Mouse (Mus musculus) hindbrain, embryonic 11.5 days (tissue): Measurements from ENCODE around the gene Gsdma2. TPM values are rescaled to one million over a fixed set of nuclear protein-coding genes. Genes with fewer than 3 reads are reported as not detected.

Experiments
- ATAC-seq: fragments of 200-750 bp; cut with Nextera tagmentation; 2 replicates; pipeline ENCODE4 v1.8.0; 2017; ENCODE audit warnings: mild to moderate bottlenecking, moderate TSS enrichment, moderate library complexity; ENCODE audit not compliant: low FRiP score
- DNase-seq: peaks from one replicate; pipeline ENCODE4 v3.0.0-alpha.2; 2015; ENCODE audit warnings: low spot score
- H3K27ac ChIP-seq: fragments of 300-500 bp; sonication (generic); 2 replicates; pipeline ENCODE4 v1.5.1; 2014; ENCODE audit warnings: mild to moderate bottlenecking, low read depth, low read length
- H3K27me3 ChIP-seq: fragments of 300-500 bp; sonication (generic); 2 replicates; pipeline ENCODE4 v1.6.1; 2014; ENCODE audit warnings: mild to moderate bottlenecking, low read length, moderate library complexity, mixed read lengths; ENCODE audit not compliant: control insufficient read depth, insufficient read depth
- H3K36me3 ChIP-seq: fragments of 300-500 bp; sonication (generic); 2 replicates; pipeline ENCODE4 v1.6.1; 2014; ENCODE audit warnings: mild to moderate bottlenecking, low read length, moderate library complexity, mixed read lengths; ENCODE audit not compliant: control insufficient read depth, insufficient read depth
- H3K4me1 ChIP-seq: fragments of 300-500 bp; sonication (generic); replicated peaks from 2 replicates; pipeline ENCODE4 v1.6.1; 2014; ENCODE audit warnings: low read length, mixed read lengths; ENCODE audit not compliant: control insufficient read depth, insufficient read depth
- H3K4me2 ChIP-seq: fragments of 300-500 bp; sonication (generic); replicated peaks from 2 replicates; pipeline ENCODE4 v1.6.1; 2014; ENCODE audit warnings: mild to moderate bottlenecking, low read depth, low read length
- H3K4me3 ChIP-seq: fragments of 300-500 bp; sonication (generic); 2 replicates; pipeline ENCODE4 v1.5.1; 2014; ENCODE audit warnings: low read depth, low read length
- H3K9ac ChIP-seq: fragments of 300-500 bp; sonication (generic); 2 replicates; pipeline ENCODE4 v1.6.1; 2014; ENCODE audit warnings: low read depth, low read length
- H3K9me3 ChIP-seq: fragments of 300-500 bp; sonication (generic); 2 replicates; pipeline ENCODE4 v1.6.1; 2016; ENCODE audit warnings: low read length; ENCODE audit not compliant: control insufficient read depth
- WGBS: fragments of 180-500 bp; shearing (Covaris S2); extraction: QIAGEN DNeasy Blood & Tissue Kit; methylation state at CpG from one replicate; pipeline ENCODE4 v1.1.7; 2014; 5-methylcytosine and 5-hydroxymethylcytosine counted together
- polyA plus RNA-seq: library from polyadenylated mRNA; unstranded; fragments of >200 nt; fragmentation: Nextera tagmentation; extraction: Ambion mirVana; gene quantifications from 2 replicates; pipeline ENCODE4 v1.2.1, GENCODE M21; 2014

Gsdma2 gene
- polyA plus RNA-seq, 1 experiment from 2014 or later = not detected

- ATAC-seq = no peak
- Histone ChIP-seq H3K9ac (no peak overlapping the region), H3K27me3 (no peaks in the 10 kb centered on the region), H3K9me3 (no peaks in the 10 kb centered on the region), H3K36me3 (peaks cover 15% of the 10 kb centered on the region), H3K27ac (no peak overlapping the region), H3K4me2 (no peak overlapping the region), H3K4me1 (no peaks in the 10 kb centered on the region), H3K4me3 (no peak overlapping the region)
- WGBS = 92% methylated on average over 4 of the region's 4 CpGs
- no peak for DNase-seq
These were observed 40.4 kb downstream of the Gsdma2 start for GRCm38 (mm10) chr11:98686976-98687375.

DNA sequence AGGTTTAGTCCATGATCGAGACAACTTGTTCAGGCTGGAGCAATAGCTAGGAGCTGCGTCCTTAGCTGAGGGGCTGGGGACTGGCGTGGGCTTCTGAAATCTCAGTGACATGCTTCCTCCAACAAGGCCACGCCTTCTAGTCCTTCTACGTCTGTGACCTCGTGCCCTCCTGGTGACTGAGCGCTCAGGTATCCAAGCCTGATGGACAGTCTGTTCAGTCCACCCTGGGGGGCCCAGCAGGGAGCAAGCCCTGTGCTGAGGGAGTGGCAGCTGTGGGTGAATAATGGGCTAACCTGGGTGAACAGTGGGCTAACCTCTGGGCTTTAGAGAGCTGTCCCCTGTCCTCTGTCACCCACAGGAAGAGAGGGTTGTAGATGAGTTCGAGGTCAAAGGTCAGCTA, 41.5 kb downstream of the Gsdma2 start:
- H3K4me2 ChIP-seq = no peak overlapping the region
- no peaks in the 10 kb centered on the region for H3K4me1 ChIP-seq
- no peaks in the 10 kb centered on the region for H3K9me3 ChIP-seq
- H3K27me3 ChIP-seq = no peaks in the 10 kb centered on the region
- H3K9ac ChIP-seq = no peak overlapping the region
- DNase-seq (no peak), ATAC-seq (no peak)
- H3K36me3 ChIP-seq = peaks cover 18% of the 10 kb centered on the region
- H3K27ac ChIP-seq = no peak overlapping the region
- no peak overlapping the region for H3K4me3 ChIP-seq
- 90% methylated on average over 8 of the region's 8 CpGs for WGBS

- Histone ChIP-seq H3K4me1 (no peaks in the 10 kb centered on the region), H3K4me3 (no peak overlapping the region), H3K4me2 (no peak overlapping the region), H3K9ac (no peak overlapping the region), H3K36me3 (peaks cover 21% of the 10 kb centered on the region), H3K9me3 (no peaks in the 10 kb centered on the region), H3K27me3 (no peaks in the 10 kb centered on the region), H3K27ac (no peak overlapping the region)
- ATAC-seq (no peak), DNase-seq (no peak)
- 81% methylated on average over 13 of the region's 13 CpGs for WGBS
These were observed 46.6 kb downstream of the Gsdma2 start for GRCm38 (mm10) chr11:98693201-98693600.

- Histone ChIP-seq H3K4me2 (no peak overlapping the region), H3K9ac (no peak overlapping the region), H3K36me3 (peaks cover 21% of the 10 kb centered on the region), H3K4me1 (no peaks in the 10 kb centered on the region), H3K27me3 (no peaks in the 10 kb centered on the region), H3K4me3 (no peak overlapping the region), H3K9me3 (no peaks in the 10 kb centered on the region), H3K27ac (no peak overlapping the region)
- DNase-seq (no peak), ATAC-seq (no peak)
- WGBS = 92% methylated on average over 9 of the region's 9 CpGs
These were observed 47.2 kb downstream of the Gsdma2 start for GRCm38 (mm10) chr11:98693746-98694145.

- WGBS = 83% methylated on average over 9 of the region's 9 CpGs
- no peak overlapping the region for H3K27ac ChIP-seq
- no peaks in the 10 kb centered on the region for H3K27me3 ChIP-seq
- no peak for DNase-seq
- ATAC-seq = no peak
- H3K4me3 ChIP-seq = no peak overlapping the region
- H3K9me3 ChIP-seq = no peaks in the 10 kb centered on the region
- H3K36me3 ChIP-seq = peaks cover 21% of the 10 kb centered on the region
- H3K4me1 ChIP-seq = no peaks in the 10 kb centered on the region
- no peak overlapping the region for H3K4me2 ChIP-seq
- H3K9ac ChIP-seq = no peak overlapping the region
These were observed 47.7 kb downstream of the Gsdma2 start for GRCm38 (mm10) chr11:98694301-98694700.

GRCm38 (mm10) chr11:98695408-98695807, 48.8 kb downstream of the Gsdma2 start:
- no peaks in the 10 kb centered on the region for H3K9me3 ChIP-seq
- no peak for DNase-seq
- 76% methylated on average over 14 of the region's 14 CpGs for WGBS
- H3K4me1 ChIP-seq = no peaks in the 10 kb centered on the region
- H3K4me3 ChIP-seq = no peak overlapping the region
- peaks cover 18% of the 10 kb centered on the region for H3K36me3 ChIP-seq
- no peak overlapping the region for H3K27ac ChIP-seq
- no peak overlapping the region for H3K9ac ChIP-seq
- ATAC-seq = no peak
- H3K4me2 ChIP-seq = no peak overlapping the region
- no peaks in the 10 kb centered on the region for H3K27me3 ChIP-seq

GRCm38 (mm10) chr11:98696454-98697216, 50.1 kb downstream of the Gsdma2 start:
- Histone ChIP-seq H3K9me3 (no peaks in the 10 kb centered on the region), H3K27me3 (no peaks in the 10 kb centered on the region), H3K9ac (no peak overlapping the region), H3K27ac (no peak overlapping the region), H3K4me1 (no peaks in the 10 kb centered on the region; the same call in 1 of the 2 replicates), H3K4me3 (no peak overlapping the region), H3K36me3 (peaks cover 10% of the 10 kb centered on the region), H3K4me2 (no peak overlapping the region)
- DNase-seq = no peak
- WGBS = 93% methylated on average over 14 of the region's 14 CpGs
- no peak for ATAC-seq

- H3K27ac ChIP-seq = no peak overlapping the region
- ATAC-seq (no peak), DNase-seq (no peak)
- no peaks in the 10 kb centered on the region for H3K27me3 ChIP-seq
- H3K9ac ChIP-seq = no peak overlapping the region
- peaks cover 7% of the 10 kb centered on the region for H3K36me3 ChIP-seq
- H3K4me3 ChIP-seq = no peak overlapping the region
- H3K4me2 ChIP-seq = no peak overlapping the region
- H3K9me3 ChIP-seq = no peaks in the 10 kb centered on the region
- 93% methylated on average over 12 of the region's 12 CpGs for WGBS
- H3K4me1 ChIP-seq = no peaks in the 10 kb centered on the region; the same call in 1 of the 2 replicates
These were observed 50.7 kb downstream of the Gsdma2 start for GRCm38 (mm10) chr11:98697225-98697624.
